Mouse (Mus musculus): ENCODE measurements around the gene Fabp1. TPM values are rescaled to one million over a fixed set of nuclear protein-coding genes. Genes with fewer than 3 reads are reported as not detected.

Fabp1 gene
- polyA plus RNA-seq, 1 experiment from 2014 or later: 0.88 TPM

DNA sequence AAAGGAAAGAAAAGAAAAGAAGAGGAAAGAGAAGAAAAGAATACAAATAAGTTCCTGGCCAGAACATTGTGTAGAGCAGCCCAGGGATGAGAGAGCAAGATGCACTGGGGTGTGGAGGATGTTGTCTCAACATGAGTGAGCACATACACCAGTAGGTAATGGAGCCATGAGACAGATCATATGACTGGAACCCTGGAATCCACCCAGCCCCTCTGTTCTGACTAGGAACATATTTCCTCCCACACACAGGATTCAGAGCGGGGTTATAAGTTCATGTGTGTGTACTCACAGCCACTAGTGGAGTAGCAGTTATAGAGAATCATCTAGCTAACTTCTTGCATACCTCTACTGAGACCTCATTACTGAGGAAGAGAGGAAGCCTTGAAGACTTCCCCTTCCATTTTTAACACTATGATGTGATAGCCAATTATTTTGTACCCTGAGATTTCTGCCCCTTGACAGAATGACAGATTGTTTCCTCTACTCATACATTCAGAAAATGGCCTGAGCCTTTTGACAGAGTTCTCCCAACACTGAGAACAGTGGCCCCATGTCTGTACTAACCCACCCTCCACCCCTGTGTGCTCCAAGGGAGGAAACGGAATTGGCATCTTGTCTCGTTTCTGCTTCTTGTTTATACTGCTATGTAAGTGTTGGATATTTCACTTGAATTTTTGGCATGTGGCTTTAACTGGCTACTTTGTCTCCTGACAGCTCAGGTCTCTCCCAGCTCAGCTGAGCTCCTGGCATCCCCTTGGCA is 24.7 kb downstream of the Fabp1 start:
- Histone ChIP-seq H3K4me2 (no peak overlapping the region), H3K36me3 (no peaks in the 10 kb centered on the region), H3K4me3 (no peak overlapping the region), H3K27ac (no peak overlapping the region), H3K27me3 (no peaks in the 10 kb centered on the region), H3K9ac (no peak overlapping the region), H3K9me3 (no peaks in the 10 kb centered on the region), H3K4me1 (peaks cover 8% of the 10 kb centered on the region; the same call in 1 of the 2 replicates)
- peak; percentile 37; the same call in 1 of the 2 replicates for ATAC-seq (ENCODE audit: insufficient number of reproducible peaks, low FRiP score, low TSS enrichment, low read depth)
- WGBS: 64% methylated on average over 3 of the region's 3 CpGs

DNA sequence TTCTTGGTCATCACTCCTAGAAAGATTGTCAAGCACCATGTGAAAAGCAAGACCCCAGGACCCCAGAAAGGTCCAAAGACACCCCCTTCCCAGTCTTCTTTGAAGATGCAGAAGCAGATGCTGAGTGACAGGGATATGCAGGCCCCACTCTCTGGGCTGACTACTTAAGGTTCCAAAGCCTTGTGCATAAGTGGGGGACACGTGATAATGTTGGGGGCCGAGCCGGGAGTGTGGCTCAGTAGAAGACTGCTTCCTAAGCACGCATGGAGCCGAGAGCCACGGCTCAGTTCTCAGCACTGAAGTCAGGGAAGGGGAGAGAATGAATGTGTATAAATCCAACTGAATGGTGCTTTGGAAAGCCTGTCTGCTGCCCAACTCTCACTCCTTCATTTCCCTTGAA is 26.9 kb downstream of the Fabp1 start:
- Histone ChIP-seq H3K27ac (no peak overlapping the region), H3K4me3 (no peak overlapping the region), H3K27me3 (no peaks in the 10 kb centered on the region), H3K9ac (no peak overlapping the region), H3K4me2 (no peak overlapping the region), H3K9me3 (no peaks in the 10 kb centered on the region), H3K36me3 (no peaks in the 10 kb centered on the region), H3K4me1 (peaks cover 8% of the 10 kb centered on the region; the same call in 1 of the 2 replicates)
- no peak for ATAC-seq (ENCODE audit: insufficient number of reproducible peaks, low FRiP score, low TSS enrichment, low read depth)
- WGBS: 45% methylated on average over 6 of the region's 6 CpGs

DNA sequence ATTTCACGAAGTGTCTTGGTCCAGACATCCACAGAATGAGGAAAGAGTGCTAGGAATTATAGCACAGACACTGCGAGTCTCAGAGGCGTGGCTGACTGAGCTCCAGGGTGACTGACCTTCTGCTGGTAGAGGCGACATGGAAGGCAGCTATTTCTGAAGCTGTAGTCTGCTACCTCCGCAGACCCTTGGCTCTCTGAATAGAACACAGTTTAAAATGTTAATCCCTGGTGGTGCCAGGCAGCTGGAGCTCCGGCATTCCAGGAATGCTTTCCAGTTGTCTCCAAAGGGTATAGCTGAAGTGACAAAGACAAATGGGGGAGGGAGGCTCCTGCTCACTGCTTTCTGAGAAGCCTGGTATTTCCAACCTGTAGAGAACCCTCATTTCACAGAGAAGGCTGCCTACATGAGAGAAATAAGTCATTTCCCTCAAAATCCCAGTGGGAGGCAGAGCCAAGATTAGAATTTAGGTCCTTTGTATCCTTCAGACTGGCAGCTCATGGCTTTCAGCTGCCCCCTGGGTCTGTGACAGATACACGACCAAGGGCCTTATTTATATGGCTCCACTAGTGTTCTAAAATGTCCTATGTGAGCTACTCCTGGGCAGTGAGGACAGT is 27.6 kb downstream of the Fabp1 start:
- 12% methylated on average over 7 of the region's 7 CpGs for WGBS
- H3K27ac ChIP-seq: no peak overlapping the region
- no peaks in the 10 kb centered on the region for H3K36me3 ChIP-seq
- H3K4me2 ChIP-seq: no peak overlapping the region
- H3K9ac ChIP-seq: no peak overlapping the region
- no peak overlapping the region for H3K4me3 ChIP-seq
- no peaks in the 10 kb centered on the region for H3K9me3 ChIP-seq
- peak; percentile 62; the same call in 1 of the 2 replicates for ATAC-seq (ENCODE audit: insufficient number of reproducible peaks, low FRiP score, low TSS enrichment, low read depth)
- H3K4me1 ChIP-seq: peaks cover 8% of the 10 kb centered on the region; the same call in 1 of the 2 replicates
- no peaks in the 10 kb centered on the region for H3K27me3 ChIP-seq

DNA sequence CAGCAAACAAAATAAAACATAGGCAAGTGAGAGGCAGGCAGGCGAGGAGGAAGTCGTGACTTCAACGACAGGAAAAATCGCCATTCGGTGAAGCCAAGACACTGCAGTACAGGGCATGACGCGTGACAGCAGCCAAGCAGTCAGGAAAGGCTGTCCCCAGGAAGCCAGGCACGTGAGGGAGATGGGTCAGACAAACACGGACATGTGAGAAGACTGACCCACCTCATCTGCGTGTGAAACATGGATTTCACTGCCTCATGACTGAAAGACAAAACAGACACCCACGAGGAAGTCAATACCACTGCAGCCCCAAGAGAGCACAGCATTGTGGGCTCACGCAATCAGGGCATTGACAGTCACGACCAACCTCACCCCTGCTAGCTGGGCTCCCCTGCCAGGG is 35.5 kb downstream of the Fabp1 start:
- Histone ChIP-seq H3K36me3 (no peaks in the 10 kb centered on the region), H3K9ac (no peak overlapping the region), H3K4me1 (no peaks in the 10 kb centered on the region), H3K4me3 (no peak overlapping the region), H3K27me3 (no peaks in the 10 kb centered on the region), H3K9me3 (no peaks in the 10 kb centered on the region), H3K4me2 (no peak overlapping the region), H3K27ac (no peak overlapping the region)
- 84% methylated on average over 13 of the region's 13 CpGs for WGBS
- no peak for ATAC-seq (ENCODE audit: insufficient number of reproducible peaks, low FRiP score, low TSS enrichment, low read depth)

DNA sequence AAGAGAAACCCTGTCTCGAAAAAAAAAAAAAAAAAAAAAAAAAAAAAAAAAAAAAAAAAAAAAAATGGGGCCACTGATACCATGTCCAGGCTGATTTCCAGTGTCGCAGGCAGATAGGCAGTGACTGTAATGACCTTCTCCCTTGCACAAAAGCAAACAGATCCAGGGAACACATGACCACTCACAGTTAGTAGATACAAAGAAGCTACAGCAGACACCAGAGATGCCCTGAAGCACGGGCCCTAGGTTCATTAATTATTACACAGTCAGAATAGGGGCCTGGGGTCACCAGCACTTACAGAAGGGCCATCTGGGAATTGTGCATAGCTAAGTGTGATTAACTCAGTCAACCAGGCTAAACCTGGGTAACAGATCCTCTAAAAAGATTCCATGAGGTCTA is 36.3 kb downstream of the Fabp1 start:
- no peak overlapping the region for H3K9ac ChIP-seq
- H3K9me3 ChIP-seq: no peaks in the 10 kb centered on the region
- 73% methylated on average over 3 of the region's 3 CpGs for WGBS
- no peak overlapping the region for H3K4me2 ChIP-seq
- no peak overlapping the region for H3K4me3 ChIP-seq
- H3K36me3 ChIP-seq: no peaks in the 10 kb centered on the region
- ATAC-seq (ENCODE audit: insufficient number of reproducible peaks, low FRiP score, low TSS enrichment, low read depth): no peak
- H3K27me3 ChIP-seq: no peaks in the 10 kb centered on the region
- H3K4me1 ChIP-seq: no peaks in the 10 kb centered on the region
- no peak overlapping the region for H3K27ac ChIP-seq

DNA sequence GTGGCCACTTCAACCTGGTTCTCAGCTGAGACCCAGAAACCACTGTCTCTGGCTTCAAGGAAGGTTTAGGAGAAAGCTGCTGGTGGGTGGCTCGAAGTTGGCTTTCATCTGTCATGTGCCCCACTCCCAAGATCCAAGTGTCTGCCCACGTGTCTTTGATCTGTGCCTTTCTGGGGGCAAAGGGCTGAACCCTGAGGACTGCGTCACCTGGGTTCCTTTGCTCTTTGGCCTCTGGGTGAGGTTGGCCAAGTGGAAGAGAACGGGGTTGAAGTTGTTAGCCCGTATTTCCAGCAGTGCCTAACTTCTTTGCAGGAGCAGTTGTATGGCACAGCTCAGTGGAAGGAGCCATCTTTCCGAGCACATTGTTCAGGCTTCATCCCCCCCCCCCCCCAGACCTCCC is 36.9 kb downstream of the Fabp1 start:
- no peaks in the 10 kb centered on the region for H3K27me3 ChIP-seq
- H3K36me3 ChIP-seq: no peaks in the 10 kb centered on the region
- H3K27ac ChIP-seq: no peak overlapping the region
- H3K9me3 ChIP-seq: no peaks in the 10 kb centered on the region
- no peak overlapping the region for H3K4me2 ChIP-seq
- no peak overlapping the region for H3K4me3 ChIP-seq
- H3K9ac ChIP-seq: no peak overlapping the region
- 73% methylated on average over 6 of the region's 6 CpGs for WGBS
- H3K4me1 ChIP-seq: no peaks in the 10 kb centered on the region
- ATAC-seq (ENCODE audit: insufficient number of reproducible peaks, low FRiP score, low TSS enrichment, low read depth): no peak

DNA sequence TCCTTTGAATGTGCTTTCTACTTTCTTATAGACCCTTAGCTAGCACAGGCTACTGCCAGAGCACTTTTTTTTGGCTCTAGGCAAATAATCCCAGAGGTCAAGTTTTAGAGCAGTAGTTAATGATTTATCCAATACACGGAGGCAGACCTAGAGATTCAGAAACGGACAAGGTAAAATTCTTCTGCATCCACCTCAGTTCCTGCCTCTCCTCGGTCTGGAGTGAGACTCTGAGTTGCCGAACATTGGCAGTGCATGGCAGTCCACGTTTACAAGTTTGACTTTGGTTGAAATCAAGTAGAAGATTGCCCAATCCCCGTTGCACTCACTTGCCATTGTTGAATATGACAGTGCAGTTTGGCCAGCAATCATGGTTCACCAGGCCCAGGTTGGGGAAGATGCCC is 37.4 kb downstream of the Fabp1 start:
- no peak overlapping the region for H3K4me3 ChIP-seq
- H3K27me3 ChIP-seq: no peaks in the 10 kb centered on the region
- no peak overlapping the region for H3K9ac ChIP-seq
- WGBS: 82% methylated on average over 6 of the region's 6 CpGs
- no peaks in the 10 kb centered on the region for H3K36me3 ChIP-seq
- no peak overlapping the region for H3K4me2 ChIP-seq
- H3K9me3 ChIP-seq: no peaks in the 10 kb centered on the region
- H3K4me1 ChIP-seq: no peaks in the 10 kb centered on the region
- no peak for ATAC-seq (ENCODE audit: insufficient number of reproducible peaks, low FRiP score, low TSS enrichment, low read depth)
- no peak overlapping the region for H3K27ac ChIP-seq

DNA sequence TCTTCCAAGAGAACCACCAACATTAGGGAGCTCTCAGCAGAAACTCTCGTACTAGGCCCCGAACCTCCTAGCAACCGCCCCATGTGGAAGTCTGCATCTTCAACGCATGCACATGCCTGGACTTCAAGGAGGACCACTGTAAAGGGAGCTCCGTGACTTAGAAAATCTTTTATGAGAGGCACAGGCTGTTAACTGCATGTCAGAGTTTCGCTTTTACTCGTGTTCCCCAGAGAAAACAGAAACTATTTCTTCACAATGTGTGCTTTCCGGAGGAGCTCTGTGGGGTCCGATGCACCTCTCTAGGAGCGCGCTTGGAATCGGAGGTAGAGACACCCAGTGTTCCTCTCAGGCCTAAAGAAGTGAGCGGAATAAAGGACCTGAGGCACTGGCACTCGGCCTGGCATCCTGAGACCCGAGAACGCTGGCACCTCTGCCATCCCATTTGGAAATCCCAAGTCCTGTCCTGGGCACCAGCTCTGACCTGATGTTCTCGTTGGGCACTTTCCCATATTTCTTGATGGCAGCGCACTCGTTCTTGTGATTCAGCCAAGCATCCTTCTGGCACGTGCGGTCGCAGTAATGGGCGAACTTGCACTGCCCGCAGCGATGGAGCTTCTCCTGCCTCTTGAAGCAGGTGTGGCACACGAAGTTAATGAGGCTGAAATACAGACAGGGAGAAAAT is 39.6 kb downstream of the Fabp1 start:
- no peak for ATAC-seq (ENCODE audit: insufficient number of reproducible peaks, low FRiP score, low TSS enrichment, low read depth)
- Histone ChIP-seq H3K36me3 (no peaks in the 10 kb centered on the region), H3K27ac (no peak overlapping the region), H3K4me1 (no peaks in the 10 kb centered on the region), H3K4me3 (no peak overlapping the region), H3K27me3 (no peaks in the 10 kb centered on the region), H3K4me2 (no peak overlapping the region), H3K9me3 (no peaks in the 10 kb centered on the region), H3K9ac (no peak overlapping the region)
- WGBS: 76% methylated on average over 26 of the region's 26 CpGs

DNA sequence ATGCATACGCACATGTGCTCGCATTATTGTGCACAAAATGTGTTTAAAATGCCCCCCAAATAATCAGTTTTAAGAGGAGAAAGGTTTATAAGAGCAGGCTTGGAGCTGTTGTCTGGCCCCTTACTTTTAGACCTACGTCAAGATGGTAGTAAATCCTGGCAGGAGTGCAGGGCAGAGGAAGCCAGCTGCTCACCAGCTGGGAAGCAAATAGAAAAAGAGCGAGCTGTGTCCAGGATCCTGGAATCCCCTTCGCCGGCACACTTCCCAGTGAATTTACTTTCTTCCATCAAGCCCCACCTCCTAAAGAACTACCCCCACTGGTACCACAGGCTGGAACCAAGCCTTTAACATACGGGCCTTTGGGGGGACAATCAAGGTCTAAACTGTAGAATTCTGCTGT is 41.2 kb downstream of the Fabp1 start:
- Histone ChIP-seq H3K4me2 (no peak overlapping the region), H3K27me3 (no peaks in the 10 kb centered on the region), H3K9ac (no peak overlapping the region), H3K9me3 (no peaks in the 10 kb centered on the region), H3K4me3 (no peak overlapping the region), H3K4me1 (no peaks in the 10 kb centered on the region), H3K36me3 (no peaks in the 10 kb centered on the region), H3K27ac (no peak overlapping the region)
- 39% methylated on average over 7 of the region's 7 CpGs for WGBS
- ATAC-seq (ENCODE audit: insufficient number of reproducible peaks, low FRiP score, low TSS enrichment, low read depth): no peak

DNA sequence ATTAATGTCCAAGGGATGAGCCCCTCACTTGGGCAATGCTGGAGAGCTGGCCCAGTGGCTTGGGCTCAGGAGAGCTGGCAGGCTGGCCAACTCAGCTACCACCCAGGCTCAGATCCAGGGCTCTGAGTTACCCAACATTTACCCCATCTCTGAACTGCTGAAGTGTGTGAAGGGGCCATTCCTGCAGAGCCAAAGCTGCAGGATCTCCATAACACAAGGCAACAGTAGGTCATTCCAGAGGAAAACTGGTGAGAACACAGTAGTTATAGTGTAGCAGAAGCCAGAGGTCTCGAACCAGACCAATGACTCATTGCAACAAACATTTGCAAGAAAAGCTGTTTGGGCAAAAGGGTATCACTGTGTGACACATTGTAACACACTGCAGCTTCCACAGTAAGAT is 43.2 kb downstream of the Fabp1 start:
- H3K27me3 ChIP-seq: no peaks in the 10 kb centered on the region
- WGBS: 85% methylated on average over 1 of the region's 1 CpGs
- no peak overlapping the region for H3K27ac ChIP-seq
- H3K9me3 ChIP-seq: no peaks in the 10 kb centered on the region
- ATAC-seq (ENCODE audit: insufficient number of reproducible peaks, low FRiP score, low TSS enrichment, low read depth): no peak
- H3K36me3 ChIP-seq: no peaks in the 10 kb centered on the region
- H3K4me3 ChIP-seq: no peak overlapping the region
- no peaks in the 10 kb centered on the region for H3K4me1 ChIP-seq
- H3K9ac ChIP-seq: no peak overlapping the region
- H3K4me2 ChIP-seq: no peak overlapping the region

DNA sequence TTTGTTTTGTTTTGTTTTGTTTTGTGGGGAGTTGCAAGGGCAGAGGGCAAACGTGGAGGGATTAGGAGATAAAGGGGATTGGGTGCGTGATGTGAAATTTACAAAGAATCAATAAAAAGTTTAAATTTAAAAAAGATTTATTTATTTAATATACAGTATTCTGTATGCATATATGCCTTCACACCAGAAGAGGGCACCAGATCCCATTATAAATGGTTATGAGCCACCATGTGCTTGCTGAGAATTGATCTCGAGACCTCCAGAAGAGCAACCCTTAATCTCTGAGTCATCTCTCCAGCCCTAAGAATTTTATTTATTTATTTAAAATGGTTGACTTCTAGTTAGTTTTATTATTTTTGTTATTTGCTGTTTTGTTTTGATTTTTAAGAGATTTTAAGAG is 43.6 kb downstream of the Fabp1 start:
- H3K9ac ChIP-seq: no peak overlapping the region
- no peak overlapping the region for H3K4me3 ChIP-seq
- H3K36me3 ChIP-seq: no peaks in the 10 kb centered on the region
- whole genome bisulfite sequencing: 90% methylated on average over 3 of the region's 3 CpGs
- no peaks in the 10 kb centered on the region for H3K9me3 ChIP-seq
- H3K27ac ChIP-seq: no peak overlapping the region
- no peak overlapping the region for H3K4me2 ChIP-seq
- H3K4me1 ChIP-seq: no peaks in the 10 kb centered on the region
- ATAC-seq (ENCODE audit: insufficient number of reproducible peaks, low FRiP score, low TSS enrichment, low read depth): no peak
- H3K27me3 ChIP-seq: no peaks in the 10 kb centered on the region

DNA sequence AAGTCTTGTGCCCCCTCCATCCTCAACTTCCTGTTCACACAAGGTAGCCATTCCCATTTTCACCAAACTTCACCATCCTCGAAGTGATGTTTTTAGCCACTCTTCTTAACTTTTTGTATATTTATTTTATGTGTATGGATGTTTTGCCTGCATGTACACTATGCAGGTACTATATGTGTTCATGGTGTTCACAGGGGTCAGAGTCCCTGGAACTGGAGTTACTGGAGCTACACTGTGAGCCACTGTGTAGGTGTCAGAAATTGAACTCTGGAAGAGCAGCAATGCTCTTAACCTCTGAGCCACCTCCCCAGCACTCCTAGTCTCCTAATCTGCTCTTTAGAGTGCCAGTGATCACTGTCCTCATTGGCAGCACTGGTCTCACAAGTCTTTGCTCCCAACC is 48.8 kb downstream of the Fabp1 start:
- Histone ChIP-seq H3K27ac (no peak overlapping the region), H3K9ac (no peak overlapping the region), H3K4me3 (no peak overlapping the region), H3K36me3 (no peaks in the 10 kb centered on the region), H3K4me2 (no peak overlapping the region), H3K27me3 (no peaks in the 10 kb centered on the region), H3K9me3 (no peaks in the 10 kb centered on the region), H3K4me1 (no peaks in the 10 kb centered on the region)
- 80% methylated on average over 1 of the region's 1 CpGs for WGBS
- no peak for ATAC-seq (ENCODE audit: insufficient number of reproducible peaks, low FRiP score, low TSS enrichment, low read depth)

Measured in limb, embryonic 15.5 days (tissue).